Mouse (Mus musculus) kidney, adult 9 months (tissue): ENCODE measurements around the gene 6330409D20Rik.

Source experiments
- DNase-seq: peaks from one replicate; pipeline ENCODE4 v3.0.0; 2022

6330409D20Rik gene

DNA sequence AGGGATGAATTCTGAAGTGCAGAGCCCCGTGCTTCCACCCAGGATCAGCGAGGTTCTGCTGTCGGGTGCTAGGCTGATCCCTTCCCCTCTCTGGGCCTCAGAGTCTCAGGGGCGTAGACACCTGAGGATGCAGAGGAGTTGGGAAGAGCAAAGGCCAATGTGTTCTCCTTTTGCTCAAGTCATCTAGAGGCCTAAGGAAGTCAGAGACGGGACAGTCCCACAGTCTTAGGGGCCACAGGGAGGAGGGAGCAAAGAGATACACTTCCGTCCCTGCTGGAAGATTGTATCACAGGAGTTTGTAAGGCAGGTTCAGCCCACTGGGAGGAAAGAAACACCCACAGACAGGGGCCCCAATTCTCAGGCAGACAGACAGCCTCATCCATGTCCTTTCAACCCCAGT lies 18.8 kb downstream of the 6330409D20Rik start:
- no peak for DNase-seq

DNA sequence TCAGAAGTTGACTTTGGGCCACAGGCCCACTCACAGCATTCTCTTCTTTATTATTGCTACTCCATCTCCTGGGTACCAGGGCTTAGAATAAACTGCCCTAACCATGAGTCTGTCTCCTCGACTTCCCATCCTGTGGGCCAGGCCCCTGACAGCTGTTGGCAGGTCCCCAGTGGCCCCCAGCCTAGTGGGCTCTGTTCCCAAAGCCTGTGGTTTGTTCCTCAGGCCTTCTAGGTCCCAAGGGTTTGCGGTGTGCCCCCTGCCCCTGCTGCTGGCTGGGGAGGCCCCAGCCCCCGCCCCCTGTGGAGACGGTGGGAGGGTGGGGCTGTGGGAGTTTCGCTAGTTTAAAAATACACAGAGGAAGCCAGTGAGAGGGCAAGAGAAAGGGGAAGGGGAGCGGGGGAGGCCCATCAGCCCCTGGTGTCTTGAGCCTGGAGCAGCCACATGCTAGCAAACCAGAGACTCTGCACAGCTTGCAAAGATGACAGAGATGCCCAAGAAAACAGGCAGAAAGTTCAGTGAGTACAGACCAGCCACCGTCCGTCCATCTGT lies 20.1 kb downstream of the 6330409D20Rik start, which contains the start of gene Sh2d3c:
Gene Sh2d3c (plus strand): TSS at position 375 of the 549 bp plus-strand sequence.
- no peak for DNase-seq

DNA sequence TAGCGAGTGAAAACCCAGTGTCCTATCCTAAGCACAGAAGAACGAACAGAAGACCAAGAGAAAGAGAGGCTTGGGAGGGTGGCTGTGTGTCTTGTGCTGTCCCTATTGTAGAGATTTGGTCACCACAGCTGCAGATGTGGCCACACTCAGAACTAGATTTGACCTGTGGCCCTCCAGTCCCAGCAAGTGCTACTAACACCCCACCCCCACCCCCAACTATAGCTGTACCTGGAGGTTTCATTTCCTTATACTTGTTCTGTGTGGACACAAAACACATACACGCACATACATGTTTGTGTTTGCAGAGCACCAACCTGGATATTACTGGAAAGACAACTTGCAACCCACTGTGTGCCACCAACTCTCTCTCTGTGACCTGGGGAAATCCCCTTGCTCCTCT lies 20.8 kb downstream of the 6330409D20Rik start:
- no peak for DNase-seq

DNA sequence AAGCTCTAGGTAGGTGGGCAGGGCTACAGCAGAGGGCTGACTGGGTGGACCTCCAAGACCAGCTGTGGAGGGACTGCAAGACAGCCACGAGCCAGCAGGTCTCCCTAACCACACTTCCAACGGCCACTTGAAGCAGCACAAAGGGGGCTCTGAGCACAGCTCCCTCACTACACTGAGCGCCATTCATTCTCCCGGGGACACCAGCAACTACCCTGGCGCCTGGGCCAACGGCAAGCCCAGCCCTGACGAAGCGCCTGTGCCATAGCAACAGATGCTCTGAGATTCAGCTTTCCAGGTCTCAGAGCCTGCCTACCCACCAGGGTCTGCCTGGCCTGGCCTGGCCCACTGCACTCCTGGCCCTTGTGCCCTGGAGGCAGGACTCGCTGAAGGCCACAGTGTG lies 22.1 kb downstream of the 6330409D20Rik start:
- no peak for DNase-seq

DNA sequence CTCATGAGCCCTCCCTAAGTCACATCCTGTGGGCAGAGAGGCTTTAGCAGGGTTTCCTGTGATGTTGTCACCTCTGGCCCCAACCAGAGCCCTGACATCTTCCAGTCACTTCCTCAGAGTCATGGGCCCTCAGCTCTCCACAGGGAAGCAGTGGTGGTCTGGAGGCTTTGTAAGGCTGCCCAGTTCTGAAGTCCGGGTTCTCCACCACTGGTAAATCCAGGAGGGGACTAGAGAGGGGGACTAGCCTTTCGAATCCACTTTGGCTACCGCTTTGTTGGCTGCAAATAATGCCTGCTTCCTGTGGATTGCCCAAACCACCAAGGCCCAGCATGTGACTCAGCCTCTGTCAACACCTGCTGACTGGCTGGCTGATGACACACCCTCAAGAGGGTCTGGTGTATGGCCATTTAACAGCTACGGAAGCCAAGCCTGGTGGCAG lies 25.8 kb downstream of the 6330409D20Rik start:
- DNase-seq = no peak

DNA sequence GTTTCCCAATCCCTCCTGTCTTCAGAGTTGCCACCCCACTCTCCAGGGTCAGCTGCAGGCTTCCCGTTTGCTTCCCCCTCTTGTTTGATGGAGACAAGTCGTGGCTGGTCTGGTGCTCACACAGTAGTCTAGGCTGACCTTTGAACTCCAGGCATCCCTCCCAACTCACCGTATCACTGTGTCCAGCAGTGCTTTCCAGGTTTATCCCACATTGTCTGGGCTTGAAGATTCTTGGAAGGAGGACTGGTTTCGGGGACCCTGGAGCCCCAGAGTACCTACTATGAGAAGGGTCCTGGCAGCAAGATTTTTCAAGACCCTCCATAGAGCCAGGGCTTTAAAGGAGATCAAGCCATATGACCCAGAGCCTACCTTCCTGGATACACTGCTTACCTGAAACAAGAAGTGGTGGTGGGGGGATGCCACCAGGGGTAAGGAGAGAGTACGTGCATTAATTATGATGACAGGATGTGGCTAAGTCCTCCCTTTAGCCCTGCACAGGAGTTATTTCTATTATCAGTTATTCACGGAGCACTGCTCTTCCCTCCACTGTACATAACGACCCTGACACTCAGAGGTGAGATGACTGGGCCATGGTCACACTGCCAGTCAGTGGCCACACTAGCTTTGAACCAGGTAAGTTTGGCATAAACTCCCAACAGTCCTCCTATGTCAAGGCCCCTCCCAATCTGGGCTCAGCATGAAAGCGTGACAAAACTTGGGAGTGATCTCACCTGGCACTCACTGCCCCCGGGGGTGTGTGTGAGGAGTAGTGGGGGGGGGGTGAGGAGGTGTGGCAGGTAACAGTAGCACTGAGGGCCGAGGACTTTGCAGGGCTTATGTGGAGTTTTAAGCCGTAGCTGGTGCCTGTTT lies 26.5 kb downstream of the 6330409D20Rik start:
- no peak for DNase-seq

DNA sequence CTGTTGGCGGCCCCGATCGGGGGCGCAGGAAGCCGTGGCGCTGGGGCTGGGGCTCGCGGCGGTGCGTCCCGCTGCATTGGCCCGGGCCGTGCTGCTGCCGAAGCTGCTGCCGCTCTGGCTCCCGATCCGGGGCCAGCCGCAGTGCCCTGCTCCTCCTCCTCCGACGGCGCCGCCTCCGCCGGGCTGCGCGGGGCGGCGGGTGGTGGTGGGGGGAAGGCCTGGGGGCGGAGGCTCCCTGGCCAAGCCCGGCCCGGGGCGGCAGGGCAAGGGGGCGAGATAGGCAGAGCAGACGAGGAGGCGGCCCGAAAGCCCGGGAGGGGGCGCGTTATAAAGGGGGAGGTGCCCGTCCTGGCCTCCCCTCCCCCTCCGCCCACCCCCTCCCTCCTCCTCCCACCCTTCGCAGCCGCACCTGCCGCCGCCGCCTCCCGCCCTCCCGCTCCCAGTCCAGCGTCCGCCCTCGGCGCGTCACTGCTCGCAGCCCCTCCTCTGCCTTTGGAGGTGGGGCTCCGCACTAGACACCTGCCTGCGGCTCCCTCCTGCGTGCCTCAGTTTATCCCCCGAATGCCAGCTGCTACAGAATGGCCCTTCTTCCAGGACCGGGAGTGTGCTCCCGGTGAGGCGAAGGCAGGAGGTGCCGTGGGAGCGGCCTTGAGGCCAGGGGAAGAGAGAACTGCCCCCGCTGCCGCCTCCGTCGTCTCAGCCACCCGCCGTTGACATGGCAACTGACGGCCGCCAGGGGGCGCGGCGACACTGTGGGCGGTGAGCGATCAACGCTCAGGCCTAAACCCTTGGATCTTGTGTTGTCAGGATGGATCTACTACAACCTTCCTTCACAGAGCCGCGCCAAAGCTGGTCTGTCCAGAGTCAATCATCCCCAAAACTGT lies 27.6 kb downstream of the 6330409D20Rik start, which contains the start of gene Cdk9:
Gene Cdk9 (minus strand): TSS at position 143 of the 884 bp plus-strand sequence.
- peak; percentile 94 for DNase-seq

DNA sequence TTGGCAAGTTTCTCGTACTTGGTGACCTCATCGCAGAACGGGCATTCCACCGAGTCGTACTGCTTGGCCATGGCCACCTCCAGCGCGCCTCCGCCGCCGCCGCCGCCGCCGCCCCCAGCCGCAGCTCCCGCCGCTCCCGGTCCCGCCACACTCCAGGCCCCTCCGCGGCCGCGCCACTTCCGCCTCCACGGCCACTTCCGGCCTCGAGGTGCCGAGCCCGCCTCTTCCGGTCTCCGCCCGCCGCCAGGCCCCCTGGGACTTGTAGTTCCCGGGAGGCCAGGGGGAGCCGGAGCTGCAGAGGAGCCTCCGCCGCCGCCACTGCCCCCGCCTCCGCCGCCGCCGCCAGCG lies 28.3 kb downstream of the 6330409D20Rik start:
- DNase-seq = peak; percentile 95

DNA sequence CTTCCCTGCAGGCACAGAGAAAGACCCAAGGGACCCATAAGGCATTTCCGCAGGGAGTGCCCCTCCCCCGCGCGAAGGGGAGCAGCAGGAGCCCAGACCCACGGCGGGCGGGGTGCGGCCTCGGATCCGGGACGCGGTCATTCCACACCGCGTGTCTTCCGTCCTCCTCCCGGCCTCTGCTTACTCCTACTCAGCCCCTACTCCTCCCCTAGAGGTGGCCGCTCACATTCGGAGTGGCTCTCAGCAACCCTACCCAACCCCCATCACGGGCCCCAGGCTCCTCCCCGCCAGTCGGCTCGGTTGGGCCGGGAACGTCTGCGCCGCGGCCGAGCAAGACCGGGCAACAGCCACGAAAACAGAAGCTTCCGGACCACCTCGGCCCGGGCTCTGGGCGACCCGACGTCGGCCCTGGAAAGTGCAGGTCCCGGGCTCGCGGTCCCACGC lies 28.7 kb downstream of the 6330409D20Rik start:
- peak; percentile 85 for DNase-seq

DNA sequence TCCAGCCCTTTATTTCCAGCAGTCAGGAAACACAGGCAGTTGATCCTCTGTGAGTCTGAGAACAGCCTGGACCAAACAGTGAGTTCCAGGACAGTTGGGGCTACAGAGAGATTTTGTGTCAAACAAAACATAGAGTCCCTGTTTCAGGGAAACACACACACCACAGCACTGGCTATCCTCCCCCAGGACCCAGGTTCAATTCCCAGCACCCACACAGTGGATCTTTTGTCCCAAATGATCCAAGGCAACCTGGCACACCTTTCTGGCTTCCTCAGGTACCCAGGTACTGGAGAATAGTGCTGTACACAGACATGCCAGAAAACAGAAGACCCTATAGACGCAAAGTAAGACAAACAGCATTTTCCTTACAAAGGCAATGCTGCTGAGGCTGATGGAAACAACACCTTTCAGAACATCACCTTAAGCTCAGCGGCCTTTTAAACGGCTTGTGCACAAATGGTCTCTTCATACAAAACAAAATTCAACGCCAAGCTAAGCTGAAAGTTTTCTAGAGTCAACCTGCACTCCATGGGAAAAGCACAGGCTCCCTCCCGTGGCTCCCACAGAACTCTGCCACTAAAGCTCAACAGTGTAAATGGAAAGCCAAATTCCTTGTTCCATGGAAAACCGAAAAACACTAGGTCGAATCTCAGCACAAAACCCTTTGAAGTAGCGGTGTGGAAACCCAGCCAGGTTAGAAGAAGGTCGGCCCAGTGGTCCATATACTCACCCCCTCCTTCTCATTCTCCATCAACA lies 29.3 kb downstream of the 6330409D20Rik start:
- no peak for DNase-seq

DNA sequence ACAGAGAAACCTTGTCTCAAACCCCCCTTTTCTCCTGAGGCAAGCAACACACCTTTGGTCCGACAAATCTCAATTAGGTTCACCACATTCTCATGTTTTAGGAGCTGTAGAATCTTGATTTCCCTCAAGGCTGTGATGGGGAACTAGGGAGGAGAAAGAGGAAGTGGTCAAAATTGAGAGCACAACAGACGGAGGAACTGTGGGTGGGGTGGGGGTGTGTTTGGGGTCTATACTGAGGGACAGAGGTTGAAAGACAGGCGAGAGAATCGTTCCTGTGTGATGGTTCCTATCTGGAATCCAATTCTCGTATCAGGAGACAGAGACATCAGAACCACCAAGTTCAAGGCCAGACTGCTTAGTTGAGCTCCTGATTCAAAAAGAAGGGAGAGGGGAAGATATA lies 30.4 kb downstream of the 6330409D20Rik start:
- DNase-seq = no peak

DNA sequence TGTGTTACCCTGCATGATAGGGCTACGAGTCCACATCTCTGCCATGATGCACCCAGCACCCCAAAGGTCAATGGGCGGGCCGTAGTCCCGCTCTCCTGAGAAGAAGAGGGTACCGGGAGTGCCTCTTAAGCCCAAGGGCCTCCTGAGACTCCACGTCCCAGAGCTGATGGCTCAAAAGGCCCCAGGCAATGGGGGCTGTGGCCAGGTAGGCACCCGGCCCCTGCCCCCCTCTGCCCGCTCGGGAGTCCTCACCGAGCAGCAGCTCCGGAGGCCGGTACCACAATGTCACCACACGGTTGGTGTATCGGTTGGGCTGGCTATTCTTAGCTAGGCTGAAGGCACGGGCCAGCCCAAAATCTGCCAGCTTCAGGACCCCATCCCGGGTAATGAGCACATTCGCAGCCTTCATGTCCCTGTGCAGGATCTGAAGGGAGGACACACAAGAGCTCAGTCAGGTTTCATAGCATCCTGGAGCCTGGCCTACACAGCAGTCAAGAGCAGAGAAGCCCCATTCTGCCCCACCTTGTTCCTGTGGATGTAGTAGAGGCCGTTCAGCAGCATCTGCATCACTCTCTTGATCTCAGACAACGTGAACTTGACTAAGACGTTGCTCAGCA lies 31.2 kb downstream of the 6330409D20Rik start:
- DNase-seq = no peak

DNA sequence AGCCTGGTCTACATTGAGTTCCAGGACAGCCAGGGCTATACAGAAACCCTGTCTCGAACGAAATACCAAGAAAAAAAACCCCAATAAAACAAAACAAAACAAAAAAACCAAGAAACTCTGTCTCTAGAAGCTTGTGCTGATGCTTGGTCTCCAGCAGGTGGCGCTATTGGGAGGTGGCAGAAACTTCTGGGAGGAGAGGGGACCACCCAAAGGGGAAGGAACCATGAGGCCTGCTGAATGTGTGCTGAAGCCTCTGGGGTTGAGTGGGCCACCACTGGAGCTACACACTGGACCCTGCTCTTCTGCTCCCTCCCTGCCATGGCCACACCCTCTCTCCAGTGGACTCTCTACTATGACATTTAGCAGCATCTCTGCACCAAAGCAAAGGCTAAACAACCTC lies 32.2 kb downstream of the 6330409D20Rik start:
- DNase-seq = no peak

DNA sequence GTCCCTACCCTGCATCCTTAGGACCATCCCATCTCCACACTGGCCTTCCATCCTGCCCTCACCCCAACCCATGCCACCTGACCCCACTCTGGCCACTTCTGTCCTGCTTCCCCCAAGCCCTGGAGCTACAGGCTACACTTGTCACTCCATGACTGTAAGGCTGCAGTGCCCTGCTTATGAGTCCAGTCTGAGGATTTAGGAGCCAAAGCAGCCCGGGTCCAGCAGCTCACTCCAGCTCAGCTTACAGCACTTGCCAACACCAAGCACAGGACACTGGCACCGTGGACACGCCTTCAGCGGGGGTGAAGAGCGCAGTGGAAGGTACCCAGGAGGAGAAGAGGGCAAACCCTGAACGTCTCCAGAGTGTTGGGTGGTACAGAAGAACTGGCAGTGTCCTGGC lies 33.8 kb downstream of the 6330409D20Rik start:
- no peak for DNase-seq

DNA sequence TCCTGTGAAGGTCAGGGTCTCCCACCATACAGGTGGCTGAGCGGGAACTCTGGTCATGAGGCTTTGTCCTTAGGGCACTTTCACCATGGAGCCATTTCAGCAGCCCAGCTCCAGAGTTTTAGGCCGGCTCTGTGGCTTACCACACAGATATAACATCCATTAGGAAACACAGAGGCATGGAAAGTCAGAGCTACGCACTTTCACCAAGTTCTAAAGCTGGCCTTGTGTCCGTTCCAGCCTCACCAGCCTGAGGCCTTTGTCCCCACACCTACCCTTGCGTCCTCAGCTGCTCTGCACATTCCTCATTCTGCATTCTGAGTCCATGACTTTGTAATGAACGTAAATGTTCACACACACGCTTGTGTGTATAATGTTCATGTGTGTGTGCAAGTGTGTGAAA lies 35.8 kb downstream of the 6330409D20Rik start:
- no peak for DNase-seq

DNA sequence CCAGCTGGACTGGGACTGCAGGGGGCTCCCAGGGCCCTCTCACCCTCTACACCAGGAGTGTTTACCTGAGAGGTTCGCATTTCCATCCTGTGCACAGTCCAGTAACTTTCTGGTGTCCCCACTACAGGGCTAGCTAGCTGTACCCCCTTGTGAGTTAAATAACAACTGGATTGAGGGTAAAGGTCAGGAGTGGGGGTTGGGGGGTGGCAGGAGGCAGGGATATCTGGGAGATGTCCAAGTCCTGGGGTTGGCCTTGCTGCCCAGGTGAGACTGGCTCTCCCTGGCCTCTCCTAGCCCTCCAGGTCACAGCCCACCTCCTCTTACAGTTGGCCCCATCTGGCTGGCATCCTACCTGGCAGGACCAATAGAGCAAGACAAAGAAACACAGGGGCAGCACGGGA lies 36.8 kb downstream of the 6330409D20Rik start, which contains the start of gene Fpgs:
Gene Fpgs (minus strand): TSS at position 125 of the 401 bp plus-strand sequence.
- peak; percentile 96 for DNase-seq

DNA sequence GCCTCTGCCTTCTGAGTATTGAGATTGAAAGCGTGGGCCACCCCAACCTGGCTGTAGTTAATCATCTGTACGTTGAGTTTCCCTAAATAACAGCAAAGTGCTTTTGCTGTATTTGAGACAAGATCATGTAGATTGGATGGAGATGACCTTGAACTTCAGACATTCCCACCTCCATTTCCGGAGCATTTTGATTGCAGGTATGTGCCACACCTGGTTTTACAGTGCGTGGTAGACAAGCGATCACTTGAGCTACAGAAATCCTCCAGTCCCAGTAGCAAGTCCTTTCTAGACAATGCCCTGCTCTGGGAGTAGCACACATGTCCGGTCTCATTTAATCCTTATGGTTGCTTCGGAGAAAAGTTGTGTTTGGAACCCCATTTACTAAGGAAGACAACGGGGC lies 37.8 kb downstream of the 6330409D20Rik start:
- no peak for DNase-seq

DNA sequence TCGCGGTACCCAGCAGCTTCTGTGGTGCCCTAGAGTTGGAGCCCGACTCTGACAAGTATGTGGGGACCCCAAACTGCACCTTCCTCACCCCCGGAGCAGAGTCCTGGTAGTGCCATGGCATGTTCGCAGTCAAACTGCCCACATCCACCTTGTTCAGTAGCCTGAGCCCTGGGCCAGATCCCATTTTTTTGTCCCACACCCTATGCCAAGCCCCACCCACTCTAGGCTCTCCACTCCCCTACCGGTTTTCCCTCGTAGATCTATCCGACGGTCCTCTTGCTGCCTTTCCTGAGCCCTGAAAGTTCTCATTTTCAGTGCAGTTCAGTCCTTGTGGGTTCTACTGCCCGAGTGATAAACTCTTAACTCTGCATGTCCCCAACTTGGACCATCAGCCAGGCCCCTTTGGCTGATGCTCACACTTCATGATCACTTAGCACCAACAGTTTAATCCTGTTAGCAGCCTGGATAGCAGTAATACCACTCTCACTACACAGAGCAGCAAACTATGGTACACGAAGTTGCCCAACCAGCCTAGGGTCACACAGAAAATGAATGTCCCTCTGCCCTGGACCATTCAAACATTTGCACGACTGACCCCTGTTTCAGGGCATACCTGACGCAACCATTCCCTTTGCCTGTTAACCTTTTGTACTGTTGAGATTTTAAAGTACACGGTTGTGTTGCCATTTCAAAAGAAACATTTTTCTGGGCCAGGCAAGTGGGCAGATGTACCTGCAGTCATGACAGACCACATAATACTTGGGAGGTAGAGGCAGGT lies 39.7 kb downstream of the 6330409D20Rik start:
- peak; percentile 67 for DNase-seq

DNA sequence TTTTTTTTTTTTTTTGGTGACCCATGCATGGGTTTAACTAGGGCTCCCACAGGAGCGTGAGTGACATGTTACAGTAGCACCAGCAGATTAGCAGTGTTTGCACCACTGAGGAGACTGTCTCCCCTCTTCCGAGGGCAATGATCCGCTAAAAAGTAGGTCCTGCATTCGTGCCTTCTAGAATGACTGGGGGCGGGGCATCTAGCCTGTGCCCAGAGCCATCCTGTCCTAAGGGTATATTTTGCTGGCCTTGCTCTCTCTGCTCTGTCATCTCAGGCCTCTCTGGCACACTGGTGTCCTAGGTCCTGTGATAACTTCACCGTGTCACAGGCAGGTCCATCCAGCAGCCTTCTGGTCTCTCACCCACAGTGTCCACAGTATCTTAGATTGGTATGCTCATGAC lies 41.1 kb downstream of the 6330409D20Rik start:
- DNase-seq = no peak

DNA sequence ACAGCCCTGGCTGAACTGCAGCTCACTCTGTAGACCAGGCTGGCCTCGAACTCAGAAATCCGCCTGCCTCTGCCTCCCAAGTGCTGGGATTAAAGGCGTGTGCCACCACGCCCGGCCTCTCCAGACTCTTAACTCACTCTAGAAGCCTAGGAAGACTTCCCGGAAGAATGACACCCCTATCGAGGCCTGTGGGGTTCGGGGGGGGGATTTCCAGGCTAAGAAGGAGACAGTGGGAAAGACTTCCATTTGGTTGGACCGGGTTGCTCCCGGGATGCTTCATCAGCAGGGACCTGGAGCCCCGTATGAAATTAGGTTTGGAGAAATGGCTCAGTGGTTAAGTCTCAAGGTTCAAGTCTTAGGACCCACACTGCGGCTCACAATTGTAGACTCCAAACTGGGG lies 46.1 kb downstream of the 6330409D20Rik start:
- DNase-seq = no peak

DNA sequence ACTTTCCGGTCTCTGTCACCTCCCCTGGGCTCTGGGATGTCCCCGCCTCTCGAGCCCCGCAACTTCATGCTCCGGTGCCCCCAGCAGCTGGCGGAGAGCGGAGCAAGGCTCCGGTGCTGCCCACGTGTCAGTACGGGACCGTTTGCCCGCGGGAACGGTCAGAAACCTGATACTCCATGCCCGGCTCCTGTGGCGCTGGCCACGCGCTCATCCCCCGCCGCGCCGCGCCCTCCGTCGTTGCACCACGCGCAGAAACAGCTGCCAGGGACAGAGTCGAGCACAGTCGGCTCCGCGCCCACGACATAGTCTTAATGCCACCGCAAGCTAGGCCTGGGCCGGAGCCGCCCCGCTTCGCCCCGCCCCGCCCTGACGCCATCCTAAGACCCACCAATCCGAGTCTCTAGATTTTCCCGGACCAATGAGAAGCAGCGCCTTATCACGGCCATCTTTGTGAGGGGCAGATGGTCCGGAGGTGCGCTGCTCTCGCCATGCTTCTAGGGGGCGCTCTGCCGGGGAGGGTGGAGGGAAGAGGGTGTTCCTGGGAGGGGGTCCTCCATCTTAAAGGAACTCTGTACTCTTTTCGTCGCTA lies 46.9 kb downstream of the 6330409D20Rik start:
- peak; percentile 95 for DNase-seq
